Mouse (Mus musculus) hindbrain, embryonic 15.5 days (tissue): ENCODE results near the gene Dtx1. TPM values are rescaled to one million over a fixed set of nuclear protein-coding genes. Genes with fewer than 3 reads are reported as not detected.

ENCODE experiments used
- ATAC-seq: fragments of 200-750 bp; cut with Nextera tagmentation; 2 replicates; pipeline ENCODE4 v1.8.0; 2017; ENCODE audit warnings: low read depth, moderate number of reproducible peaks, moderate TSS enrichment; ENCODE audit not compliant: low FRiP score
- H3K27ac ChIP-seq: fragments of 300-500 bp; sonication (generic); replicated peaks from 2 replicates; pipeline ENCODE4 v1.5.1; 2015; ENCODE audit warnings: mild to moderate bottlenecking, inconsistent platforms
- H3K27me3 ChIP-seq: fragments of 300-500 bp; sonication (generic); 2 replicates; pipeline ENCODE4 v1.6.1; 2015; ENCODE audit warnings: control low read depth, inconsistent platforms
- H3K36me3 ChIP-seq: fragments of 300-500 bp; sonication (generic); 2 replicates; pipeline ENCODE4 v1.6.1; 2015; ENCODE audit warnings: control low read depth, inconsistent platforms
- H3K4me1 ChIP-seq: fragments of 300-500 bp; sonication (generic); replicated peaks from 2 replicates; pipeline ENCODE4 v1.6.1; 2015; ENCODE audit warnings: control low read depth, inconsistent platforms
- H3K4me2 ChIP-seq: fragments of 300-500 bp; sonication (generic); 2 replicates; pipeline ENCODE4 v1.6.1; 2015; ENCODE audit warnings: moderate library complexity, mild to moderate bottlenecking, inconsistent platforms
- H3K4me3 ChIP-seq: fragments of 300-500 bp; sonication (generic); 2 replicates; pipeline ENCODE4 v1.5.1; 2015; ENCODE audit warnings: mild to moderate bottlenecking, inconsistent platforms
- H3K9ac ChIP-seq: fragments of 300-500 bp; sonication (generic); 2 replicates; pipeline ENCODE4 v1.6.1; 2015; ENCODE audit warnings: inconsistent platforms
- H3K9me3 ChIP-seq: fragments of 300-500 bp; sonication (generic); 2 replicates; pipeline ENCODE4 v1.6.1; 2016; ENCODE audit warnings: control low read depth, inconsistent platforms
- WGBS: fragments of 180-500 bp; shearing (Covaris S2); methylation state at CpG from one replicate; pipeline ENCODE4 v1.1.7; 2015; 5-methylcytosine and 5-hydroxymethylcytosine counted together
- polyA plus RNA-seq: library from polyadenylated mRNA; unstranded; fragments of >200 nt; fragmentation: Nextera tagmentation; extraction: Ambion mirVana; gene quantifications from 2 replicates; pipeline ENCODE4 v1.2.1, GENCODE M21; 2015

The Dtx1 gene
- polyA plus RNA-seq, result 56.2 and 69.9 TPM in 2 replicates

DNA sequence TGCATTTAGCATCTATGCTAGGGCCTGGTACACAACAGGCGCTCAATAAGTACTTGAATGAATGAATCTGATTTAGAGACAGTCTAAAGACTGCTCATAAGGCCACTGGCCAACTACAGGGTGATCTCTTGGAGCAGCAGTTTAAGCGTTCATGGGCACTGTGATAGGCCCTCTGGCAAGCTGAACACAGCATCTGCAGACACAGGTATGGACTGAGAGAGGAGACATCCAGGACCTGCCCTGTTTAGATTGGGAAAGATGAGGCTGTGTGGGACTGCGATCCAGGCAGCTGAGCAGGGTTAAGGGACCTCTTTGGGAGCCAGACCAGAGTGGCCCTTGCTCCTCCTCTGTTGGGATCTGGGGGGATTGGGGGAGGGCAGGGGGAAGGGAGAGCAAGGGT is at the start of gene Dtx1:
Gene Dtx1 (minus strand): TSS at position 101 of the 400 bp plus-strand sequence.
- WGBS, result 37% methylated on average over 3 of the region's 3 CpGs

GRCm38 (mm10) chr5:120754215-120754614 is 42.5 kb upstream of the Dtx1 start:
- no peak overlapping the region for H3K4me3 ChIP-seq
- H3K4me1 ChIP-seq, result no peaks in the 10 kb centered on the region
- H3K27ac ChIP-seq, result no peak overlapping the region
- no peaks in the 10 kb centered on the region for H3K9me3 ChIP-seq
- no peak overlapping the region for H3K9ac ChIP-seq
- H3K27me3 ChIP-seq, result no peaks in the 10 kb centered on the region
- WGBS, result 95% methylated on average over 4 of the region's 4 CpGs
- H3K36me3 ChIP-seq, result no peaks in the 10 kb centered on the region
- H3K4me2 ChIP-seq, result no peak overlapping the region
- ATAC-seq, result no peak

More for the DNA sequence above, at the start of gene Dtx1:
- Histone ChIP-seq H3K4me3 (peak within 1 kb of the TSS; percentile 87), H3K36me3 (no peaks in the 10 kb centered on the region), H3K4me1 (peaks cover 62% of the 10 kb centered on the region), H3K4me2 (peak within 1 kb of the TSS; percentile 94), H3K9ac (peak within 1 kb of the TSS; percentile 96), H3K9me3 (no peaks in the 10 kb centered on the region), H3K27me3 (peaks cover 7% of the 10 kb centered on the region; the same call in 1 of the 2 replicates), H3K27ac (peak within 1 kb of the TSS; percentile 92)
- no peak for ATAC-seq

- no peak overlapping the region for H3K27ac ChIP-seq
- ATAC-seq, result no peak
- H3K4me2 ChIP-seq, result no peak overlapping the region
- H3K36me3 ChIP-seq, result no peaks in the 10 kb centered on the region
- H3K9ac ChIP-seq, result no peak overlapping the region
- H3K4me1 ChIP-seq, result no peaks in the 10 kb centered on the region
- no peaks in the 10 kb centered on the region for H3K27me3 ChIP-seq
- H3K4me3 ChIP-seq, result no peak overlapping the region
- no peaks in the 10 kb centered on the region for H3K9me3 ChIP-seq
- 75% methylated on average over 3 of the region's 3 CpGs for WGBS
Observed at GRCm38 (mm10) chr5:120752786-120753185, 41.1 kb upstream of the Dtx1 start.

DNA sequence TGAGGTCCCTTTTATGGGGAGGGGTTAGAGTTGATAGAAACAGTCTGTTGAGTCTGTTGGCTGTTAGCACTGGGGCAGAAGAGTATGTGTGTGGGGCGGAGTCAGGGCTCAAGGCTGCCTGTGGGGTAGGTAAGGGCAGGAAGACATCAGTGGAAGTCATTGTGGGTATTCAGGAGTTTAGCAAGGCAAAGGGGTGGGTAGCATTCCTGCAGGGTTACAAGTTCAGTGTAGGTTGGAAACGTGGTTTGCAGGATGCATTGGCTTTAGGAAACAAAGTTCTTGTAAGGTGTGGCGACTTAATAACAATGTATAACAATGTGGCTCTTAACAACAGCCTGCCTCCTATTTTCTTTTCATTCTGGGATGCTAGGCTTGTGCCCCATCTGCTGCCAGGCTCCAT is 39.5 kb upstream of the Dtx1 start:
- Histone ChIP-seq H3K36me3 (no peaks in the 10 kb centered on the region), H3K4me3 (no peak overlapping the region), H3K9me3 (no peaks in the 10 kb centered on the region), H3K4me1 (0 out of 2 replicates have a peak, but pooled peaks cover 2% of the 10 kb centered on the region), H3K4me2 (no peak overlapping the region), H3K27ac (no peak overlapping the region), H3K27me3 (no peaks in the 10 kb centered on the region), H3K9ac (no peak overlapping the region)
- WGBS, result 77% methylated on average over 3 of the region's 3 CpGs
- ATAC-seq, result no peak

DNA sequence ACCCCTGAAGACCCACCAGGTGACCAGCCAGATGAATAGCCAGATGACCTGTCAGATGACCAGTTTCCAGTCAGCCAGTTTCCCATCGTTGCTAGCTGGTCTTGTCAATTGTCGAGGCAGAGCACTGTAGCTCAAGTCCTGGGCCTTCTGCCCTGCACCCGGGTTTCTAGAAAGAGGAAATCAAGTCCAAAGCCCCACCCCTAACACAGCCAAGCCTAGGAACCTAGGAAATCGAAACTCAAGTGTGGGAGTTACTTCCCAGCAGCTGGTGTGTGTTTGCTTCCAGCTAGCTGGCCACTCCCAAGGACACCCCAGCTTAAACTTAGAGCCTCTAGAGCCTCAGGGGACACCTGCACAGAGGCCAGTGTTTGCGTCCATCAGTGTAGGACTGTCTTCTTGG is 38.0 kb upstream of the Dtx1 start, which contains the start of gene Oas2:
Gene Oas2 (minus strand): TSS at position 166 of the 400 bp plus-strand sequence.
- H3K36me3 ChIP-seq, result no peaks in the 10 kb centered on the region
- ATAC-seq, result no peak
- H3K9ac ChIP-seq, result no peak within 1 kb of the TSS
- no peaks in the 10 kb centered on the region for H3K27me3 ChIP-seq
- H3K4me1 ChIP-seq, result 0 out of 2 replicates have a peak, but pooled peaks cover 3% of the 10 kb centered on the region
- WGBS, result 71% methylated on average over 5 of the region's 5 CpGs
- H3K4me3 ChIP-seq, result no peak within 1 kb of the TSS
- no peak within 1 kb of the TSS for H3K27ac ChIP-seq
- H3K9me3 ChIP-seq, result no peaks in the 10 kb centered on the region
- no peak within 1 kb of the TSS for H3K4me2 ChIP-seq

GRCm38 (mm10) chr5:120746451-120746850 is 34.7 kb upstream of the Dtx1 start:
- Histone ChIP-seq H3K27me3 (no peaks in the 10 kb centered on the region), H3K4me1 (0 out of 2 replicates have a peak, but pooled peaks cover 3% of the 10 kb centered on the region), H3K4me3 (no peak overlapping the region), H3K27ac (no peak overlapping the region), H3K9ac (no peak overlapping the region), H3K9me3 (no peaks in the 10 kb centered on the region), H3K36me3 (no peaks in the 10 kb centered on the region), H3K4me2 (no peak overlapping the region)
- WGBS, result 10% methylated on average over 5 of the region's 5 CpGs
- ATAC-seq, result no peak

- Histone ChIP-seq H3K36me3 (no peaks in the 10 kb centered on the region), H3K4me1 (0 out of 2 replicates have a peak, but pooled peaks cover 3% of the 10 kb centered on the region), H3K4me3 (no peak overlapping the region), H3K4me2 (no peak overlapping the region), H3K27ac (no peak overlapping the region), H3K9me3 (no peaks in the 10 kb centered on the region), H3K27me3 (no peaks in the 10 kb centered on the region), H3K9ac (no peak overlapping the region)
- ATAC-seq, result no peak
- 39% methylated on average over 4 of the region's 4 CpGs for WGBS
Observed at GRCm38 (mm10) chr5:120742125-120742524, 30.4 kb upstream of the Dtx1 start.

GRCm38 (mm10) chr5:120734380-120734990 is 22.8 kb upstream of the Dtx1 start:
- no peaks in the 10 kb centered on the region for H3K9me3 ChIP-seq
- H3K27me3 ChIP-seq, result no peaks in the 10 kb centered on the region
- WGBS, result 55% methylated on average over 14 of the region's 14 CpGs
- no peaks in the 10 kb centered on the region for H3K36me3 ChIP-seq
- no peak for ATAC-seq
- H3K9ac ChIP-seq, result no peak overlapping the region
- H3K4me3 ChIP-seq, result no peak overlapping the region
- H3K4me1 ChIP-seq, result 0 out of 2 replicates have a peak, but pooled peaks cover under 1% of the 10 kb centered on the region
- no peak overlapping the region for H3K27ac ChIP-seq
- no peak overlapping the region for H3K4me2 ChIP-seq

GRCm38 (mm10) chr5:120733696-120734095 is 22.0 kb upstream of the Dtx1 start:
- no peak for ATAC-seq
- Histone ChIP-seq H3K36me3 (no peaks in the 10 kb centered on the region), H3K27me3 (no peaks in the 10 kb centered on the region), H3K9ac (no peak overlapping the region), H3K4me2 (no peak overlapping the region), H3K4me1 (0 out of 2 replicates have a peak, but pooled peaks cover 5% of the 10 kb centered on the region), H3K9me3 (no peaks in the 10 kb centered on the region), H3K27ac (no peak overlapping the region), H3K4me3 (no peak overlapping the region)
- WGBS, result 95% methylated on average over 3 of the region's 3 CpGs

GRCm38 (mm10) chr5:120732740-120733139 is 21.0 kb upstream of the Dtx1 start:
- Histone ChIP-seq H3K27me3 (no peaks in the 10 kb centered on the region), H3K4me1 (0 out of 2 replicates have a peak, but pooled peaks cover 5% of the 10 kb centered on the region), H3K9ac (no peak overlapping the region), H3K4me3 (no peak overlapping the region), H3K4me2 (no peak overlapping the region), H3K27ac (no peak overlapping the region), H3K9me3 (no peaks in the 10 kb centered on the region), H3K36me3 (no peaks in the 10 kb centered on the region)
- WGBS, result 54% methylated on average over 1 of the region's 1 CpGs
- ATAC-seq, result no peak

- no peaks in the 10 kb centered on the region for H3K27me3 ChIP-seq
- 0 out of 2 replicates have a peak, but pooled peaks cover 5% of the 10 kb centered on the region for H3K4me1 ChIP-seq
- H3K9ac ChIP-seq, result no peak overlapping the region
- no peak for ATAC-seq
- no peak overlapping the region for H3K27ac ChIP-seq
- 48% methylated on average over 10 of the region's 10 CpGs for WGBS
- no peak overlapping the region for H3K4me3 ChIP-seq
- H3K4me2 ChIP-seq, result no peak overlapping the region
- H3K9me3 ChIP-seq, result no peaks in the 10 kb centered on the region
- no peaks in the 10 kb centered on the region for H3K36me3 ChIP-seq
Observed at GRCm38 (mm10) chr5:120729319-120729718, 17.6 kb upstream of the Dtx1 start.

DNA sequence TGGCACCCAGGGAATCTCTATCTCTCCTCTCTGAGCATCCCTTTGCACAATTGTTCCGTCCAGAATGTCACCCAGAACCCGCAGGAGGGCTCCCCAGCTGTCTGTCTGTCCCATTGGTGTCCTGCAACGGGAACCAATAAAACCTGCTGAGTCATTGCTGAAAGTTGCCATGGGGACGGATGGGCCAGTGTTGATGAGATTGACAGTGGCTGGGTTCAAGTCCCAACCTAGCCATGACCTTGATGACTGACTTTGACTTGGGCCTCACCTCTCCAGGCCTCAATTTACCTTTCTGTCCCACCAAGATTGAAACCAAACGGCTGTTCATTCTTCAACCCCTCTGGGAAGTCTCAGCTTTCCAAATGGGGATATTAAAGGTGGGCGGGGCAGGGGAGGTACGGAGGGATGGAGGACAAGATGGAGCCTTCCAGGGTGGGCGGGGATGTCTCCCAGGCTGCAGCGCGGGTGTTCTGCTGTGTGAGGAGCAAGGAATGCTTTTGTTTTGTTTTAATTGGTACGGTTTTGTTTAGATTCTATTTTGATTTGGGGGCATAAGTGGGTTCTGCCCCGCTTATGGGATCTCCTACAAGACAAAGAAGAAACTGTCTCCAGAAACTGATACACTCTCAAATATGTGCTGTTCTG is 14.2 kb upstream of the Dtx1 start:
- no peak overlapping the region for H3K27ac ChIP-seq
- no peaks in the 10 kb centered on the region for H3K27me3 ChIP-seq
- H3K4me1 ChIP-seq, result 0 out of 2 replicates have a peak, but pooled peaks cover 5% of the 10 kb centered on the region
- no peaks in the 10 kb centered on the region for H3K9me3 ChIP-seq
- H3K36me3 ChIP-seq, result no peaks in the 10 kb centered on the region
- H3K9ac ChIP-seq, result no peak overlapping the region
- H3K4me2 ChIP-seq, result no peak overlapping the region
- no peak overlapping the region for H3K4me3 ChIP-seq
- ATAC-seq, result no peak
- 63% methylated on average over 12 of the region's 12 CpGs for WGBS
